Mouse (Mus musculus): ENCODE data around the gene Iqcj.

DNA sequence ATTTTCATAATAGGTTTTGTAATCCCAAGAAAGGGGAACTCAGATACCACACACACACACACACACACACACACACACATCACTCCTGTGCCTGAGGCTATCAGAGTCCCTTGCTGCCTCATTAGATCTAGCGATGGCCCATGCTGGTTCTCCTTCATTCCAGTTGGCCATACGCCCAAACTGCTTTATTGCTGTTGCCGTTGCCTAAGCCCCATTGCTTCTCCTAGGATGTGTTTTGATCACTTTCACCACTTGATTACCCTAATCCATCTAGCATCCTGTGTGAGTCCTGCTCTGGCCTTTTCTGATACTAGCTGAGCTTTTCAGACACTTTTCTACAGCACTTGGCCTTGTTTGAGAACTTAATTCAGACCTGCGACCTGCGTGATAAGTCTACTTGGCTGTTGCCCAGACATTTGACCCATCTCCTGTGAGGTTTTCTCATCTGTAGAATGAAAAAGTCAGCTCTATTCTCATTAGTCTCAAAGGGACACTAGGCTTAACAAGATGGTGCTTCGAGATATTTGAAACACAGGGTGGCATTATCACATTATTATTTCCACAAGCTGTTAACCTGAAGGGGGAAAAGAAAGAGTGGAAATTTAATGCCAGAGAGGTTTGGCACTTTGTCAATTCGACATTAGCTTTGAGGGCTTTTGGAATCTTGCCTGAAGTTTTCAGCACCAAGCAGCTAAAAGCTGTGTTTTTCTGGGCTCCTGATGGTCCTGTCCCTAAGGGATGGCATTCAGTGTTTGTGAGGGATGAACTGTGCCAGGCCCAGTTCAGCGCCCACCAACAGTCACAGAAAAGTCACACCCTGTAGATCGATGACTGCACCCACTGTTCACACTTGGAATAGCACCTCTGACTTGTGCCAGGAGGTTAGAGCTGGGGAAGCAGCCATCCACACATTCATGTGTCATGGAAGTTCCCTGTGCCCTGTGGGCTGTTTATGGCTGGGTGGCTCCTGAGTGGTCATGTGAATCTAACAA, 179.7 kb downstream of the Iqcj start:
- TF ChIP-seq CTCF (IDR thresholded peaks at IDR 0.05; ENCODE audit: low read depth, low read length): no peak
- TF ChIP-seq TAL1 (conservative IDR thresholded peaks at IDR 0.05; ENCODE audit: low read depth, low read length): no peak

Data from G1E (cell line).